Mouse (Mus musculus): ENCODE data around the gene Pitpnb. TPM values are rescaled to one million over a fixed set of nuclear protein-coding genes. Genes with fewer than 3 reads are reported as not detected.

The Pitpnb gene
- polyA plus RNA-seq, 1 experiment from 2014 or later, result 99.7 TPM

DNA sequence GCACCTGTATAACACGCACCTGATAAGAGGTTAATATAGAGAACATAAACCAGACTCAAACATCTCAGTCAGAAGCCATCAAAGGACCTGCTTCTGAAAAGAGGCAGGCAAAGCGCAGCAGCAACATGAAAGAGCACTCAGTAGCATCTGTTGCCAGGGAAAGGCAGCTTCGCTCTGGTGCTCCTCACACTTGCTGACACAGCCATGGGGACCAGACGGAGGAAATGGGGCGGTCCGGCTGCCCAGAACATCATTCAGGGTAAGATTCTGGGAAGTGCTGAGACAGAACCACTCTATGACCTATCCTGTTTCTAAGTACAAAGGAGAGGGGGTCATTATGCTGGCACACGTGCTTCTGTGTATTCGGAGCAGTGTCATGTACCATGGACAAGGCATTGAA lies 29.8 kb upstream of the Pitpnb start:
- DNase-seq (ENCODE audit: low spot score) (no peak), ATAC-seq (ENCODE audit: low read depth) (no peak)
- 76% methylated on average over 8 of the region's 8 CpGs for WGBS
- H3K36me3 ChIP-seq (ENCODE audit: control insufficient read depth, insufficient read depth, low read length), result no peaks in the 10 kb centered on the region
- H3K27me3 ChIP-seq (replicated peaks; ENCODE audit: control insufficient read depth, insufficient read depth, low read length), result no peaks in the 10 kb centered on the region
- H3K4me2 ChIP-seq (ENCODE audit: low read depth, low read length), result no peak overlapping the region
- 0 out of 2 replicates have a peak, but pooled peaks cover 6% of the 10 kb centered on the region for H3K9me3 ChIP-seq (ENCODE audit: control insufficient read depth, low read length)
- no peak overlapping the region for H3K27ac ChIP-seq (replicated peaks; ENCODE audit: low read depth, low read length)
- H3K9ac ChIP-seq (ENCODE audit: low read depth, low read length), result no peak overlapping the region
- no peak overlapping the region for H3K4me3 ChIP-seq (ENCODE audit: low read depth, low read length)
- H3K4me1 ChIP-seq (ENCODE audit: control insufficient read depth, insufficient read depth, low read length), result no peaks in the 10 kb centered on the region

DNA sequence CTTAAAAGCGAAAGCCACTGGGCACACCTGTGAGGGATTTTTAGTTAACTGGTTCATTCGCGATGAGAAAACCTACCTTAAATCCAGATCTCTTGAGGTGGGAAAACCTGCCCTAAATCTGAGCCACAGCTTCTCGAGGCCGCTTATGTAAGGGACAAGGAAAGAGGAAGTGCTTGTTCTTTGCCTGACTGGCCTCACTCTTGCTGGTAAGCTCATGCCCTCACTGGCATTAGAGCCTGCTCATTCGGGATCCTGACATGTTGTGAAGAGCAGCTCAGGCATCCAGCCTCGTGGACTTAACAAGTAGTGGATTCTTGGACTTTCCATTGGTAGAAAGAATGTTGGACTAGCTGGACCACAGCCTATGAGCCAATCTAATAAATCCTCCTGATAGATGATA lies 28.8 kb upstream of the Pitpnb start:
- Histone ChIP-seq H3K27me3 (replicated peaks; ENCODE audit: control insufficient read depth, insufficient read depth, low read length) (no peaks in the 10 kb centered on the region), H3K9me3 (ENCODE audit: control insufficient read depth, low read length) (0 out of 2 replicates have a peak, but pooled peaks cover 6% of the 10 kb centered on the region), H3K4me1 (ENCODE audit: control insufficient read depth, insufficient read depth, low read length) (no peaks in the 10 kb centered on the region), H3K9ac (ENCODE audit: low read depth, low read length) (no peak overlapping the region), H3K4me2 (ENCODE audit: low read depth, low read length) (no peak overlapping the region), H3K27ac (replicated peaks; ENCODE audit: low read depth, low read length) (no peak overlapping the region), H3K36me3 (ENCODE audit: control insufficient read depth, insufficient read depth, low read length) (no peaks in the 10 kb centered on the region), H3K4me3 (ENCODE audit: low read depth, low read length) (no peak overlapping the region)
- WGBS, result 62% methylated on average over 7 of the region's 7 CpGs
- ATAC-seq (ENCODE audit: low read depth) (no peak), DNase-seq (ENCODE audit: low spot score) (no peak)

DNA sequence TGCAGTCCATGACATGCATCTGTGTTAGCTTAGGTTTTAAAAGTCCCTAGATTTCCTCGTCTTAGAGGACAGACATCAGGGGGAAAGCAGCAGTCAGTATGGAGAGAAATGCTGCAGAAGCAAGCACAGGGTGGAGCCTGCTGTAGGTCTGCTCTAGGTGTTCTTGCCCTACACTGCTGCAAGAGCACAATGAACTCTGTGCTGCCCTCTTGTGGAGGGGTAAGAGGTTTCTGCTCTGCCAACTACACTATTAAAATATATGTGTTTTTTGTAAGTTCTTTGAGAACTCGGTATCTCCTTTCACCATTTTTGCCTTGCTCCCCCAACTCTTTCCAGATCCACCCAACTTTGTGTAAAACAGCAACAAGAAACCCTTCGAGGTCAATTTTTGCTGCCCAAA lies 25.8 kb upstream of the Pitpnb start:
- ATAC-seq (ENCODE audit: low read depth) (no peak), DNase-seq (ENCODE audit: low spot score) (no peak)
- no peak overlapping the region for H3K9ac ChIP-seq (ENCODE audit: low read depth, low read length)
- H3K9me3 ChIP-seq (ENCODE audit: control insufficient read depth, low read length), result 0 out of 2 replicates have a peak, but pooled peaks cover 6% of the 10 kb centered on the region
- 84% methylated on average over 3 of the region's 3 CpGs for WGBS
- no peaks in the 10 kb centered on the region for H3K27me3 ChIP-seq (replicated peaks; ENCODE audit: control insufficient read depth, insufficient read depth, low read length)
- H3K27ac ChIP-seq (replicated peaks; ENCODE audit: low read depth, low read length), result no peak overlapping the region
- H3K36me3 ChIP-seq (ENCODE audit: control insufficient read depth, insufficient read depth, low read length), result no peaks in the 10 kb centered on the region
- no peaks in the 10 kb centered on the region for H3K4me1 ChIP-seq (ENCODE audit: control insufficient read depth, insufficient read depth, low read length)
- no peak overlapping the region for H3K4me2 ChIP-seq (ENCODE audit: low read depth, low read length)
- no peak overlapping the region for H3K4me3 ChIP-seq (ENCODE audit: low read depth, low read length)

DNA sequence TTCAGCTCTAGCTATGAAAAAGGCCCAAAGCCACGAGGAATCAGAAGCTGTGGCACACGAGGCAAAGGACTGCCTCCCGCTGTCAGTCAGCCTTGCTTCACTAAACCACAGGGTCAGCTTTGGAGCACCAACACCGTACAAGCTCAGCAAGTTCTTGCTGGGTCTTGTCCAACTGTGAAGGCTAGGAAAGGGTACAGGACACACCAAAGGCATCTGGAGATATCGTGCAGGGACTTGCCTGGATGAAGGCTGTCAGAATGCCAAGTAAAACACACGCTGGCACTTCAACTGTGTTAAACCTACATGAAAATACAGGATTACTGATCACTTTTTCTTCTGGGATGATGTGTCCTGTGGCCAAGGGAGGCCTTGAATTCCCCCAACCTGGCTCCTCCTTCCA lies 20.4 kb upstream of the Pitpnb start:
- 52% methylated on average over 6 of the region's 6 CpGs for WGBS
- H3K4me2 ChIP-seq (ENCODE audit: low read depth, low read length), result no peak overlapping the region
- no peaks in the 10 kb centered on the region for H3K4me1 ChIP-seq (ENCODE audit: control insufficient read depth, insufficient read depth, low read length)
- peaks cover 10% of the 10 kb centered on the region for H3K9me3 ChIP-seq (ENCODE audit: control insufficient read depth, low read length)
- no peaks in the 10 kb centered on the region for H3K27me3 ChIP-seq (replicated peaks; ENCODE audit: control insufficient read depth, insufficient read depth, low read length)
- H3K27ac ChIP-seq (replicated peaks; ENCODE audit: low read depth, low read length), result no peak overlapping the region
- no peak overlapping the region for H3K9ac ChIP-seq (ENCODE audit: low read depth, low read length)
- H3K36me3 ChIP-seq (ENCODE audit: control insufficient read depth, insufficient read depth, low read length), result no peaks in the 10 kb centered on the region
- ATAC-seq (ENCODE audit: low read depth) (peak; percentile 81), DNase-seq (ENCODE audit: low spot score) (peak; percentile 73)
- no peak overlapping the region for H3K4me3 ChIP-seq (ENCODE audit: low read depth, low read length)

DNA sequence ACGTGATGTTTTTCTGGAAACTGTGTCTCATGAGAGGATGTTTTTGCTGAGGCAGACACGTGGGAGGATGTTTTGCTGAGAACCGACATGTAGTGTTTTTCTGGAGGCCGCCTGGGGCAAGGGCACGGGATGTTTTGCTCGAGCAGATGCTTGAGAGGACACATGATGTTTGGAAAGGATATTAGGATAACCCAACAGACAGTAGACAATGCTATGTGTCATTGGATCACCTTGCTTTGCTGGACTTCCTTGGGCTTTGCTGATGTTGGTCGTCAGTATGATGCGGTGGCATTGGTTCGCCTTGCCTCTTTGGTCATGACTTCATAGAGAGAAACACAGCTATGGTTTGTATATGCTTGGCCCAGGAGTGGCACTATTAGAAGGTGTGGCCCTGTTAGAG lies 16.7 kb upstream of the Pitpnb start:
- no peak for ATAC-seq (ENCODE audit: low read depth)
- no peak for DNase-seq (ENCODE audit: low spot score)

DNA sequence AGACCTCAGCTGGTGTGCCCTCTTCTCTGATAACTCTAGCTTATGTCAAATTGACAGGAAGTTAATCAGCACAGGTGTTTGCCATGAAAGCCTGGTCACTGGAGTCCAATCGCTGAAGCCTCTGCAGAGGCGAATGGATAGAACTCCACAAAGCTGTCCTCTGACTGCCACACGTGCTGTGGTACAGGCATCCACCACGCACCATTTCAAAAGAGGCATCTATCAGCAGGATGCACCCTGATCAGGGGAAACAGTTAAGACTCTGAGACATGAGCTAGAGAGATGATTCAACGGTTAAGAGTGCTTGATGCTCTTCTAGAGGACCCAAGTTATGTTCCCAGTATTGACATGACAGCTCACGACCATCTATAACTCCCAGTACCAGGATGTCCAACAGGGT lies 15.5 kb upstream of the Pitpnb start:
- H3K9me3 ChIP-seq (ENCODE audit: control insufficient read depth, low read length), result peaks cover 9% of the 10 kb centered on the region
- H3K36me3 ChIP-seq (ENCODE audit: control insufficient read depth, insufficient read depth, low read length), result no peaks in the 10 kb centered on the region
- no peaks in the 10 kb centered on the region for H3K4me1 ChIP-seq (ENCODE audit: control insufficient read depth, insufficient read depth, low read length)
- ATAC-seq (ENCODE audit: low read depth) (no peak), DNase-seq (ENCODE audit: low spot score) (no peak)
- H3K4me3 ChIP-seq (ENCODE audit: low read depth, low read length), result no peak overlapping the region
- no peak overlapping the region for H3K27ac ChIP-seq (replicated peaks; ENCODE audit: low read depth, low read length)
- H3K4me2 ChIP-seq (ENCODE audit: low read depth, low read length), result no peak overlapping the region
- WGBS, result 86% methylated on average over 6 of the region's 6 CpGs
- no peaks in the 10 kb centered on the region for H3K27me3 ChIP-seq (replicated peaks; ENCODE audit: control insufficient read depth, insufficient read depth, low read length)
- no peak overlapping the region for H3K9ac ChIP-seq (ENCODE audit: low read depth, low read length)

More for the DNA sequence above, 16.7 kb upstream of the Pitpnb start:
- peaks cover 9% of the 10 kb centered on the region for H3K9me3 ChIP-seq (ENCODE audit: control insufficient read depth, low read length)
- no peaks in the 10 kb centered on the region for H3K4me1 ChIP-seq (ENCODE audit: control insufficient read depth, insufficient read depth, low read length)
- no peak overlapping the region for H3K4me2 ChIP-seq (ENCODE audit: low read depth, low read length)
- H3K27me3 ChIP-seq (replicated peaks; ENCODE audit: control insufficient read depth, insufficient read depth, low read length), result no peaks in the 10 kb centered on the region
- H3K36me3 ChIP-seq (ENCODE audit: control insufficient read depth, insufficient read depth, low read length), result no peaks in the 10 kb centered on the region
- WGBS, result 88% methylated on average over 9 of the region's 9 CpGs
- no peak overlapping the region for H3K27ac ChIP-seq (replicated peaks; ENCODE audit: low read depth, low read length)
- no peak overlapping the region for H3K9ac ChIP-seq (ENCODE audit: low read depth, low read length)
- no peak overlapping the region for H3K4me3 ChIP-seq (ENCODE audit: low read depth, low read length)

DNA sequence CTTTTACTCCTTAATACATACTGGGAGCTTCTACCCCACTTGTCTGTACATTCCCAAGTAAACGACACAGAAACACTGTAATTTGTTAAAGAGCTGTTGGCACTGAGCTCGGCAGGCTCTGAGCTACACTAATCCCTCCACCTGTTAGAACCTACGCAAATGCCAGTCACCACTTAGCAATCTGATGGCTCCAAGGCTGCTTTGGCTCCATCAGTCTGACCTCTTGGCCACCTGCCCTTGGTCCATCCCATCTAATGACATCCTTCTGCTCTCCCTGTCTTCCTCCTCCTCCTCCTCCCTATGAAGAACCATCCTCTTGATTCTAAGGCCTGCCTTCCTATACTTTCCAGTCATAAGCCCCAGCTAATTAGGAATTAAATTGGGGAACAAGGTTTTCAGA lies 13.0 kb upstream of the Pitpnb start:
- H3K27me3 ChIP-seq (replicated peaks; ENCODE audit: control insufficient read depth, insufficient read depth, low read length), result no peaks in the 10 kb centered on the region
- no peak overlapping the region for H3K4me3 ChIP-seq (ENCODE audit: low read depth, low read length)
- DNase-seq (ENCODE audit: low spot score) (peak; percentile 32), ATAC-seq (ENCODE audit: low read depth) (no peak)
- H3K9ac ChIP-seq (ENCODE audit: low read depth, low read length), result no peak overlapping the region
- no peaks in the 10 kb centered on the region for H3K36me3 ChIP-seq (ENCODE audit: control insufficient read depth, insufficient read depth, low read length)
- H3K4me1 ChIP-seq (ENCODE audit: control insufficient read depth, insufficient read depth, low read length), result no peaks in the 10 kb centered on the region
- H3K27ac ChIP-seq (replicated peaks; ENCODE audit: low read depth, low read length), result no peak overlapping the region
- 67% methylated on average over 3 of the region's 3 CpGs for WGBS
- H3K4me2 ChIP-seq (ENCODE audit: low read depth, low read length), result no peak overlapping the region
- H3K9me3 ChIP-seq (ENCODE audit: control insufficient read depth, low read length), result peaks cover 9% of the 10 kb centered on the region

DNA sequence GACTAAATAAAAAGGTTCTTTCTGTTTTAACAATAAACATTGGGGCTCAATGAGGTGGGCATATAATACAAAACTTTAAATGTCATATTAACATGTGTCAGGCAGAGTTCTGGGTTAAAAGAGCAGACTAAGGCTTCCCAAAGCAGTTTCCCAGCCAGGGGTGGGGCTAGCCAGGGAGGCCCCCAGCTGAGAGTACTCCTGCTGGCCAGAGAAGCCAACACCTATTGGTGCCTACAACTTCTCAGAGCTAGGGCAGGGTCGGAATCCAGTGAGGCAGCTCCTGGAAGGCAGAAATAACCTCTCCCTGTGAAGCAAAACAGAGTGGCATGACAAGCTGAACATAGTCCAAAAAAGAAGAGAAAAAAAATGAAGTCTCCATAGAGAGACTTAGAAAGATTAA lies 11.6 kb upstream of the Pitpnb start:
- DNase-seq (ENCODE audit: low spot score), result no peak
- 54% methylated on average over 1 of the region's 1 CpGs for WGBS

GRCm38 (mm10) chr5:111325813-111326212 lies 4.8 kb upstream of the Pitpnb start:
- no peak overlapping the region for H3K9ac ChIP-seq (ENCODE audit: low read depth, low read length)
- 21% methylated on average over 1 of the region's 1 CpGs for WGBS
- DNase-seq (ENCODE audit: low spot score), result no peak

More for the DNA sequence above, 11.6 kb upstream of the Pitpnb start:
- no peak for ATAC-seq (ENCODE audit: low read depth)
- Histone ChIP-seq H3K27me3 (replicated peaks; ENCODE audit: control insufficient read depth, insufficient read depth, low read length) (no peaks in the 10 kb centered on the region), H3K4me2 (ENCODE audit: low read depth, low read length) (no peak overlapping the region), H3K27ac (replicated peaks; ENCODE audit: low read depth, low read length) (no peak overlapping the region), H3K36me3 (ENCODE audit: control insufficient read depth, insufficient read depth, low read length) (no peaks in the 10 kb centered on the region), H3K4me3 (ENCODE audit: low read depth, low read length) (no peak overlapping the region), H3K4me1 (ENCODE audit: control insufficient read depth, insufficient read depth, low read length) (no peaks in the 10 kb centered on the region), H3K9me3 (ENCODE audit: control insufficient read depth, low read length) (peaks cover 4% of the 10 kb centered on the region), H3K9ac (ENCODE audit: low read depth, low read length) (no peak overlapping the region)

More at GRCm38 (mm10) chr5:111325813-111326212, 4.8 kb upstream of the Pitpnb start:
- ATAC-seq (ENCODE audit: low read depth), result no peak
- Histone ChIP-seq H3K27ac (replicated peaks; ENCODE audit: low read depth, low read length) (no peak overlapping the region), H3K27me3 (replicated peaks; ENCODE audit: control insufficient read depth, insufficient read depth, low read length) (no peaks in the 10 kb centered on the region), H3K9me3 (ENCODE audit: control insufficient read depth, low read length) (no peaks in the 10 kb centered on the region), H3K36me3 (ENCODE audit: control insufficient read depth, insufficient read depth, low read length) (no peaks in the 10 kb centered on the region), H3K4me3 (ENCODE audit: low read depth, low read length) (no peak overlapping the region), H3K4me2 (ENCODE audit: low read depth, low read length) (no peak overlapping the region), H3K4me1 (ENCODE audit: control insufficient read depth, insufficient read depth, low read length) (peaks cover 4% of the 10 kb centered on the region)

Data from embryonic facial prominence, embryonic 14.5 days (tissue).